Mouse (Mus musculus): ENCODE data around the gene Pigo. TPM values are rescaled to one million over a fixed set of nuclear protein-coding genes. Genes with fewer than 3 reads are reported as not detected.
A peak's percentile ranks its signal among the peaks of the same experiment; 100 is the strongest.

Pigo gene
- polyA plus RNA-seq, 1 experiment from 2014 or later, result 19.2 TPM

DNA sequence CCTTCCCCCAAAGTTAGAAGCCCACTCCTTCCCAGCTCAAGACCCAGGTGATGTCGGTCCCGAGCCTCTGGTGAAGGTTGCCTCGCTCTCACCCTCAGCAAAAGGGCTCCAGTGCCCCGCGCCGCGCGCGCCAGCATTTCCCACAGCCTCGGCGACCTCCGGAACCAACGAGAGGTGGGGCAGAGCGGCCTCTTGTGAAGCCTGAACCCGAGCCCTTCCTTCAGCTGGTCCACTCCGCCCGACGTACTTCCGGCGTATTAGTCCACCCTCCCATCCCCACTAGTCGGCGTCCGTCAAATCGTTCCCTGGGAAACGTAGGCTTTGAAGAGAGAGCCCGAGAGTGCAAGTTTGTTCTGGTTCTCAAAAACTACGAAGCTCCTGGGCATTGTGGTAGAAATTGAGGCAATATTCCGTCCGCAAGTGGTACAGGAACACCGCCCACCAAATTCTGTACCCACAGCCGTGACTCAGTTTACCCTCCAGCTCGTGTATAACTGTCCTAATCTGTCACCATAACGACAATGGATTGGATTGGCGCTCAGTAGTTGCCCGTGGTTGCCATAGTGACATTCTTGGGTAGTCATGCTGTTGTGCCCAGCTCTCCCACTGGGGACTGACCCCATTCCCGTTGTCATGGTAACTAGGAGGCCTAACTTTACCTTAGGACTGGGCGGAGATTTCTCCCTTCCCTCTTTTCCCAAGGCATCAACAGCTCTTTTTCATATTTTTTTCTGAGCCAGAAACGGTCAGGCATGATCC lies 5.8 kb upstream of the Pigo start, which contains the start of gene Stoml2:
Gene Stoml2 (minus strand): TSS at position 474 of the 759 bp plus-strand sequence.
- Histone ChIP-seq H3K9me3 (replicated peaks; ENCODE audit: low read length) (no peaks in the 10 kb centered on the region), H3K4me3 (replicated peaks; ENCODE audit: low read depth, low read length) (peak within 1 kb of the TSS; percentile 64), H3K27ac (peak within 1 kb of the TSS; percentile 88), H3K4me2 (ENCODE audit: low read length) (peak within 1 kb of the TSS; percentile 79), H3K9ac (ENCODE audit: low read depth, low read length) (peak within 1 kb of the TSS; percentile 73), H3K4me1 (replicated peaks; ENCODE audit: insufficient read depth, low read length) (peaks cover 7% of the 10 kb centered on the region), H3K27me3 (ENCODE audit: insufficient read depth, low read length) (no peaks in the 10 kb centered on the region), H3K36me3 (ENCODE audit: insufficient read depth, low read length) (peaks cover 43% of the 10 kb centered on the region)
- ATAC-seq (replicated peaks; ENCODE audit: low FRiP score, low read depth) (peak; percentile 95), DNase-seq (ENCODE audit: low spot score) (peak; percentile 100)
- TF ChIP-seq CTCF (IDR thresholded peaks at IDR 0.05; ENCODE audit: low read depth), result peak; percentile 59
- under 1% methylated on average over 38 of the region's 38 CpGs for WGBS

DNA sequence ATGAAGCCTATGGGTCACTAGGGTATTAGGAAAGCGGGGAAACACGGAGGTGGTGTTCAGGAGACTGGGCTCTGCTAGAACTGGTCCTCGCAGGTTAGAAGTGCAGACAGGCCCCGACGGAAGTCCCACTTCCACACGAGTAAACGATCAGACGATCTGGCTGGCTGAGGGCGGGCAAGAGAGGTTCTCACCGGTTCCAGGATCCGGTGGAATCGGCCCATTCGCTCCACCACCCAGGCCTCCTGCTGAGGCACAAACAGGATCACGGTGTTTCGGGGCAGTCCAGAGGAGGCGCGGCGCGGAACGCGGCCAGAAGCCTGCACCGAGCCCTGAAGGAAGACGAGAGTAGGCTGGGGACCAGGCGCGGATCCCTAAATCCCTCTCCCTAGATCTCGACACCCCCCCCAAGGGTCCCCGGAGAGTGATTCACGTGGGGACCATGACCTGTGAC lies 5.2 kb upstream of the Pigo start:
- TF ChIP-seq CTCF (IDR thresholded peaks at IDR 0.05; ENCODE audit: low read depth), result no peak
- Histone ChIP-seq H3K27me3 (ENCODE audit: insufficient read depth, low read length) (no peaks in the 10 kb centered on the region), H3K4me1 (replicated peaks; ENCODE audit: insufficient read depth, low read length) (peaks cover 7% of the 10 kb centered on the region), H3K9me3 (replicated peaks; ENCODE audit: low read length) (no peaks in the 10 kb centered on the region), H3K4me3 (replicated peaks; ENCODE audit: low read depth, low read length) (peak overlapping the region; percentile 64), H3K27ac (peak overlapping the region; percentile 88), H3K9ac (ENCODE audit: low read depth, low read length) (peak overlapping the region; percentile 73), H3K4me2 (ENCODE audit: low read length) (peak overlapping the region; percentile 79), H3K36me3 (ENCODE audit: insufficient read depth, low read length) (peaks cover 37% of the 10 kb centered on the region)
- under 1% methylated on average over 28 of the region's 28 CpGs for WGBS
- DNase-seq (ENCODE audit: low spot score), result peak; percentile 38
- ATAC-seq (replicated peaks; ENCODE audit: low FRiP score, low read depth), result peak; percentile 65

DNA sequence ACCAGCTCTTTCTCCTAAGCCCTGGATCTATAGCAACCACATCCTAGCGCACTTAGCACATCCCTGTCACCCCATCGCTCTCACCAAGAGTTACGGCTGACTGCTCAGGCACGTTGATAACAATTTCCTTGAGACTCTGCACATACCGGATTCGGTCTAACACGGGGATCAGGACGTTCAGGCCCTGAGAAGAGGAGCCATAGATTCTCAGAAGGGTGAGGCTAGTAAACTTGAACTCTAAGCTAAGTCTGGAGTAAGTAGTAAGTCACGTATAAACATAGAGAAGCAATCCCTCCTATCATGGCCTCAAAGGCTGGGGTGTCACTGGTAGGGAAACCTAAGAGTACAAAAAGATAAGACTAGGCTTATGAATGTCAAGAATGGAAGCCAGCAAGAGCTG lies 4.7 kb upstream of the Pigo start:
- WGBS, result 49% methylated on average over 9 of the region's 9 CpGs
- Histone ChIP-seq H3K4me2 (ENCODE audit: low read length) (peak overlapping the region; percentile 79), H3K9me3 (replicated peaks; ENCODE audit: low read length) (no peaks in the 10 kb centered on the region), H3K27ac (peak overlapping the region; percentile 88), H3K9ac (ENCODE audit: low read depth, low read length) (peak overlapping the region; percentile 73), H3K36me3 (ENCODE audit: insufficient read depth, low read length) (peaks cover 37% of the 10 kb centered on the region), H3K27me3 (ENCODE audit: insufficient read depth, low read length) (no peaks in the 10 kb centered on the region), H3K4me3 (replicated peaks; ENCODE audit: low read depth, low read length) (peak overlapping the region; percentile 64), H3K4me1 (replicated peaks; ENCODE audit: insufficient read depth, low read length) (peaks cover 7% of the 10 kb centered on the region)
- no peak for TF ChIP-seq CTCF (IDR thresholded peaks at IDR 0.05; ENCODE audit: low read depth)
- DNase-seq (ENCODE audit: low spot score) (no peak), ATAC-seq (replicated peaks; ENCODE audit: low FRiP score, low read depth) (no peak)

DNA sequence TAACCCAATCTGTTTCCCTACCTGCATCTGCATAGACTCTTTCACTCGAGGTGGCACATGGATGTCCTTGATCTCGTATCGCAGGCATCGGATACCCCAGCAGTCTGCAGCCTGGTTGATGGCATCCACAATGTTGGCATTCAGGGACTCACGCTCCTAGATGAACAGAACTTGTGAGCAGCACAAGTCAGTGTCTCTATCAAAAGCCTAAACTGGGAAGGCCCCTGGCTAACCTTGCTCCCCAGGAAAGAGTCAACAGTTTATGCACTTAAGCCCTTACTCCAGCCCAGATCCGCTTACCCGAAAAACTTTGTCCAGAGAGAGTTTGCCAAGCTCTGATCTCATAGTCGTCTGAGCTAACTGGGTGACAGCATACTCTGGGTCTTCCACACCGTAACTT lies 4.1 kb upstream of the Pigo start:
- Histone ChIP-seq H3K27me3 (ENCODE audit: insufficient read depth, low read length) (no peaks in the 10 kb centered on the region), H3K9me3 (replicated peaks; ENCODE audit: low read length) (no peaks in the 10 kb centered on the region), H3K4me3 (replicated peaks; ENCODE audit: low read depth, low read length) (no peak overlapping the region), H3K4me2 (ENCODE audit: low read length) (0 out of 2 replicates have a peak overlapping the region, but pooled peaks have one; percentile 79), H3K36me3 (ENCODE audit: insufficient read depth, low read length) (peaks cover 35% of the 10 kb centered on the region), H3K4me1 (replicated peaks; ENCODE audit: insufficient read depth, low read length) (peaks cover 11% of the 10 kb centered on the region), H3K27ac (no peak overlapping the region), H3K9ac (ENCODE audit: low read depth, low read length) (0 out of 2 replicates have a peak overlapping the region, but pooled peaks have one; percentile 5)
- ATAC-seq (replicated peaks; ENCODE audit: low FRiP score, low read depth) (no peak), DNase-seq (ENCODE audit: low spot score) (no peak)
- 96% methylated on average over 9 of the region's 9 CpGs for WGBS
- no peak for TF ChIP-seq CTCF (IDR thresholded peaks at IDR 0.05; ENCODE audit: low read depth)

DNA sequence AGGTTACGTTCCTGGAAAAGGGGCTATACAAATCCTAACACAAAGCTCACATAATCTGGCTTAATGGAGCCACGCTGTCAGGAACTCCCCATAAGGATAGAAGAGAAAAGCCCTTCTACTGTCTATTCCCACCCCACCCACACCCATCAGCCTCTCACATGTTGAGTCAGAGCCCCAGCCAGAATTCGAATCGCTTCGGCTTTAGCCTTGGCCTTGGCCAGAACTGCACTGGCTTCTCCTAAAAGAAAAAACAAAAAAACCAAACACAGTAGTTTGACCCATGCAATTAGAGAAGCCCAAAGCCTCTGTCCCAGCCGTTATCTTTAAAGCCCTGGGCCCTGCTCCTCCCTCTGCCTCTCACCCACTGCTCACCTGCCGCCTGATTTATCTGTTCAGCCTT lies 3.5 kb upstream of the Pigo start:
- H3K9ac ChIP-seq (ENCODE audit: low read depth, low read length), result no peak overlapping the region
- no peak for ATAC-seq (replicated peaks; ENCODE audit: low FRiP score, low read depth)
- peaks cover 30% of the 10 kb centered on the region for H3K36me3 ChIP-seq (ENCODE audit: insufficient read depth, low read length)
- H3K4me3 ChIP-seq (replicated peaks; ENCODE audit: low read depth, low read length), result no peak overlapping the region
- DNase-seq (ENCODE audit: low spot score), result no peak
- peaks cover 16% of the 10 kb centered on the region for H3K4me1 ChIP-seq (replicated peaks; ENCODE audit: insufficient read depth, low read length)
- no peak overlapping the region for H3K4me2 ChIP-seq (ENCODE audit: low read length)
- TF ChIP-seq CTCF (IDR thresholded peaks at IDR 0.05; ENCODE audit: low read depth), result no peak
- no peak overlapping the region for H3K27ac ChIP-seq
- H3K27me3 ChIP-seq (ENCODE audit: insufficient read depth, low read length), result no peaks in the 10 kb centered on the region
- no peaks in the 10 kb centered on the region for H3K9me3 ChIP-seq (replicated peaks; ENCODE audit: low read length)
- 89% methylated on average over 7 of the region's 7 CpGs for WGBS

DNA sequence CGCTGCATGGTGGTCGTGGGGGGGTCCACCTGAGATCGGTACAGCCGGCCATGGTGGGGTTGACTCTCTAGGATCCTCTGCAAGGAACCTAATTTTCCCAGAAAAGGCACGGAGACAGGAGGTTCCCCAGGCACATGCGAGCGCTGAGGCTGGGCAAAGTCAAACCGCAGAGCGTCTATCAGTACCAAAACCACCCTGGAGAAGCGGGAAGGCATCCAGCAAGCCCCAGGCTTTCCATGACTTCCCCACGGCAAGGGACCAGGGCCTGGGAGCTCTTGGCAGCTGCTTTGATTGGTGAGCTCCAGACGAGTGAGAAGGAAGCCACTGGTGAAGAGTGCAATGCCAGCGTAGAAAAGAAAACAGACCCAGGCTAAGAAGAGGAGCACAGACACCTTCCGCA lies 946 bp downstream of the Pigo start:
- Histone ChIP-seq H3K9ac (ENCODE audit: low read depth, low read length) (peak overlapping the region; percentile 64; the same call in 1 of the 2 replicates), H3K4me2 (ENCODE audit: low read length) (peak overlapping the region; percentile 64), H3K9me3 (replicated peaks; ENCODE audit: low read length) (no peaks in the 10 kb centered on the region), H3K27me3 (ENCODE audit: insufficient read depth, low read length) (no peaks in the 10 kb centered on the region), H3K4me3 (replicated peaks; ENCODE audit: low read depth, low read length) (peak overlapping the region; percentile 49), H3K27ac (0 out of 2 replicates have a peak overlapping the region, but pooled peaks have one; percentile 90), H3K4me1 (replicated peaks; ENCODE audit: insufficient read depth, low read length) (peaks cover 9% of the 10 kb centered on the region; the same call in 1 of the 2 replicates), H3K36me3 (ENCODE audit: insufficient read depth, low read length) (peaks cover 48% of the 10 kb centered on the region)
- TF ChIP-seq CTCF (IDR thresholded peaks at IDR 0.05; ENCODE audit: low read depth), result no peak
- DNase-seq (ENCODE audit: low spot score) (no peak), ATAC-seq (replicated peaks; ENCODE audit: low FRiP score, low read depth) (no peak)
- 76% methylated on average over 14 of the region's 14 CpGs for whole genome bisulfite sequencing
